Mouse (Mus musculus): ENCODE measurements around the gene Gm17631. TPM values are rescaled to one million over a fixed set of nuclear protein-coding genes. Genes with fewer than 3 reads are reported as not detected.
"Not testable (repeated sequence)": the region's sequence is repeated elsewhere in the genome, so short reads cannot be mapped to it uniquely, and the experiment has no call there.

Gene Gm17631
- polyA plus RNA-seq (2015; fragmentation: Nextera tagmentation; extraction: Ambion mirVana): not detected in 2 replicates

- no CpG with 5 or more reads among the region's 3 CpGs for WGBS
- not testable (repeated sequence) for H3K27me3 ChIP-seq; H3K4me2 ChIP-seq (replicated peaks); H3K9me3 ChIP-seq; H3K27ac ChIP-seq (replicated peaks); H3K36me3 ChIP-seq; H3K4me1 ChIP-seq; H3K9ac ChIP-seq (replicated peaks); ATAC-seq (replicated peaks); H3K4me3 ChIP-seq
These were observed at the start of gene Gm17631 for GRCm38 (mm10) chr6:129862349-129862748. Gene Gm17631 (plus strand): TSS chr6:129862649.

DNA sequence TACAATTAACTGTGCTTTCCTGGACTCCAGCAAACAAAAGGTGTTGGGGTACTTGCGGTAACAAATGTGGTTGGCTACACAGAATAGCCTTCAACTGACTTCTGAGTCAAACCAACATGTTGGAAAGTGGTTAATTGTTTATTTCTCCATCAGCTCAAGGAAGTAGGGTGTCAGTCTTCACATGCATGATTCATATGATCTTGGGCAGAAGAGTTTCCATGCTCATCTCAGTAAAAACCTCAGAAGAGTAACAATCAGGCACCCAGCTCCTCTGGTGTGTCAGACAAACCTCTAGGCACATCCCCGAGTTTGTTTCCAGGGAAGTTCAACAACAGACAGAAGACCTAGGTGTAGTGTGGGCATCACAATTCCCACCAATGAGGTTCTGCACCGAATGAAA lies 44.7 kb upstream of the Gm17631 start:
- H3K4me3 ChIP-seq: no peak overlapping the region
- H3K27ac ChIP-seq (replicated peaks): no peak overlapping the region
- no peak for ATAC-seq (replicated peaks)
- 0 out of 2 replicates have a peak, but pooled peaks cover 5% of the 10 kb centered on the region for H3K9me3 ChIP-seq
- H3K27me3 ChIP-seq: no peaks in the 10 kb centered on the region
- no peaks in the 10 kb centered on the region for H3K36me3 ChIP-seq
- H3K4me2 ChIP-seq (replicated peaks): no peak overlapping the region
- H3K9ac ChIP-seq (replicated peaks): no peak overlapping the region
- no peaks in the 10 kb centered on the region for H3K4me1 ChIP-seq
- 66% methylated on average over 3 of the region's 3 CpGs for WGBS

DNA sequence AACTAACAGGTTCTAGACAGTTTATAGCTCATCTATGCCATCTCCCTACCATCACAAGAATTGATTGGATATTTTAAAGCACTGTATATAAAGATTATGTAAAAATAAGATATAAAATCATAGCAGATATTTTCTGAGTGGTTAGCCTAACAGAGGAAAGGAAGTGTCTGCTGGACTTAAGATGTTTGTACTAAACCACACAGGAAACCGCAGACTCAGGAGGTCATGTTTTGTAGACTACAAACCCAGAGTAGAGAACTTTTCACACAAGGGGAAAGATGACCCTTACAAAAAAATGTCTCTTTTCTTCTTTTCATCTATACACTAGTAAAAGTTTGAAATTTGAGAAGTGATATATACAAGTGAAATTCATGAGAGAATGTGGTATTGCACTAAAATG lies 38.4 kb upstream of the Gm17631 start:
- no peak overlapping the region for H3K4me2 ChIP-seq (replicated peaks)
- ATAC-seq (replicated peaks): no peak
- H3K36me3 ChIP-seq: no peaks in the 10 kb centered on the region
- H3K4me3 ChIP-seq: no peak overlapping the region
- H3K27ac ChIP-seq (replicated peaks): no peak overlapping the region
- no peak overlapping the region for H3K9ac ChIP-seq (replicated peaks)
- WGBS: 86% methylated on average over 1 of the region's 1 CpGs
- no peaks in the 10 kb centered on the region for H3K4me1 ChIP-seq
- 0 out of 2 replicates have a peak, but pooled peaks cover 5% of the 10 kb centered on the region for H3K9me3 ChIP-seq
- no peaks in the 10 kb centered on the region for H3K27me3 ChIP-seq

- H3K4me1 ChIP-seq: no peaks in the 10 kb centered on the region
- H3K36me3 ChIP-seq: no peaks in the 10 kb centered on the region
- no peak overlapping the region for H3K4me2 ChIP-seq (replicated peaks)
- H3K27me3 ChIP-seq: no peaks in the 10 kb centered on the region
- no peak for ATAC-seq (replicated peaks)
- WGBS: 90% methylated on average over 1 of the region's 1 CpGs
- H3K27ac ChIP-seq (replicated peaks): no peak overlapping the region
- no peak overlapping the region for H3K4me3 ChIP-seq
- no peak overlapping the region for H3K9ac ChIP-seq (replicated peaks)
- H3K9me3 ChIP-seq: 0 out of 2 replicates have a peak, but pooled peaks cover 4% of the 10 kb centered on the region
These were observed 36.9 kb upstream of the Gm17631 start for GRCm38 (mm10) chr6:129825559-129825958.

DNA sequence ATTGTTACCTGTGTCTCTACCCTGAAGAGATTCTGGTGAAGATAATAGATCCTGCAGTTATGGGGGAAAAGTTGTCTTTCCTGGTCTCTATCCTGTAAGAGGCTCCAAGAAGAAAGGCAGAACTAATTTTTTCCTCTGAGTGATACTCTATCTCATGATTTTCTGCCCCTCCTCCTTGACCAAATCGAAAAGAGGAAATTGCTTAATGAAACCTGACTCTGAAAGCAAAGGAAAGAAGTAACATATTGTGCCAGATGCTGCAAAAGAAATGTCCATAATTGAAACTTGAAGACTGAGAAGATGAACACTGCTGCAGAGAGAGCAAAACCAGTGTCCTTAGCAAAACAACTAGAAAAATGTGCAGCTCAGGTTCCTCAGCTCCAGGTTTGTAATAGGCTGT lies 14.1 kb downstream of the Gm17631 start, which contains the start of gene Klra17:
Gene Klra17, minus strand, starts transcription at position 124 of the 400 bp plus-strand sequence.
- Histone ChIP-seq H3K4me3 (no peak within 1 kb of the TSS), H3K36me3 (no peaks in the 10 kb centered on the region), H3K27ac (replicated peaks) (no peak within 1 kb of the TSS), H3K9me3 (peaks cover 12% of the 10 kb centered on the region; the same call in 1 of the 2 replicates), H3K4me1 (no peaks in the 10 kb centered on the region), H3K9ac (replicated peaks) (no peak within 1 kb of the TSS), H3K27me3 (no peaks in the 10 kb centered on the region), H3K4me2 (replicated peaks) (no peak within 1 kb of the TSS)
- 57% methylated on average over 1 of the region's 1 CpGs for WGBS
- ATAC-seq (replicated peaks): no peak

GRCm38 (mm10) chr6:129882525-129882924 lies 20.1 kb downstream of the Gm17631 start:
- no peak overlapping the region for H3K27ac ChIP-seq (replicated peaks)
- H3K9me3 ChIP-seq: peaks cover 11% of the 10 kb centered on the region; the same call in 1 of the 2 replicates
- H3K9ac ChIP-seq (replicated peaks): no peak overlapping the region
- ATAC-seq (replicated peaks): no peak
- no peak overlapping the region for H3K4me2 ChIP-seq (replicated peaks)
- H3K36me3 ChIP-seq: no peaks in the 10 kb centered on the region
- H3K4me3 ChIP-seq: no peak overlapping the region
- H3K27me3 ChIP-seq: no peaks in the 10 kb centered on the region
- no peaks in the 10 kb centered on the region for H3K4me1 ChIP-seq
- WGBS: 75% methylated on average over 2 of the region's 2 CpGs

Other genes starting within 250 kb of the Gm17631 start
- 0.11 and 0.17 TPM in 2 replicates for gene Klrk1, start 238.8 kb upstream of the Gm17631 start, polyA plus RNA-seq (2015; fragmentation: Nextera tagmentation; extraction: Ambion mirVana)
- not detected in 2 replicates for gene Klrc3, start 219.3 kb upstream of the Gm17631 start, polyA plus RNA-seq (2015; fragmentation: Nextera tagmentation; extraction: Ambion mirVana)
- not detected in 2 replicates for gene Klrc2, start 202.0 kb upstream of the Gm17631 start, polyA plus RNA-seq (2015; fragmentation: Nextera tagmentation; extraction: Ambion mirVana)
- not detected in 2 replicates for gene Klrc1, start 183.7 kb upstream of the Gm17631 start, polyA plus RNA-seq (2015; fragmentation: Nextera tagmentation; extraction: Ambion mirVana)
- gene Klri1, start 145.5 kb upstream of the Gm17631 start, polyA plus RNA-seq (2015; fragmentation: Nextera tagmentation; extraction: Ambion mirVana): not detected in 2 replicates
- gene Klri2, start 122.2 kb upstream of the Gm17631 start, polyA plus RNA-seq (2015; fragmentation: Nextera tagmentation; extraction: Ambion mirVana): not detected in 2 replicates
- gene Gm156, start 78.4 kb upstream of the Gm17631 start, polyA plus RNA-seq (2015; fragmentation: Nextera tagmentation; extraction: Ambion mirVana): not detected in 2 replicates
- not detected in 2 replicates for gene Klra17, start 14.0 kb downstream of the Gm17631 start, polyA plus RNA-seq (2015; fragmentation: Nextera tagmentation; extraction: Ambion mirVana)
- gene Klra5, start 55.0 kb downstream of the Gm17631 start, polyA plus RNA-seq (2015; fragmentation: Nextera tagmentation; extraction: Ambion mirVana): not detected in 2 replicates
- gene Klra6, start 164.3 kb downstream of the Gm17631 start, polyA plus RNA-seq (2015; fragmentation: Nextera tagmentation; extraction: Ambion mirVana): not detected in 2 replicates
- not detected in 2 replicates for gene Klra4, start 204.6 kb downstream of the Gm17631 start, polyA plus RNA-seq (2015; fragmentation: Nextera tagmentation; extraction: Ambion mirVana)